Mouse (Mus musculus) MEL (cell line): Measurements from ENCODE around the gene Arhgap9. TPM values are rescaled to one million over a fixed set of nuclear protein-coding genes. Genes with fewer than 3 reads are reported as not detected.

Experiments
- DNase-seq: peaks from one replicate; pipeline ENCODE4 v3.0.0; 2011; ENCODE audit warnings: low read depth, low spot score
- H3K27ac ChIP-seq: 2 replicates; pipeline ENCODE4 v1.5.1; 2012; ENCODE audit warnings: low read depth, mild to moderate bottlenecking, control low read depth, low read length, moderate library complexity; ENCODE audit not compliant: control insufficient read depth
- H3K27me3 ChIP-seq, 2 experiments: fragments of 150-350 bp in 1 of 2; sonication (generic) in 1 of 2; 2 replicates each; pipeline ENCODE4 v1.6.1; 2012; ENCODE audit warnings: low read length in 2 of 2, mild to moderate bottlenecking in 2 of 2, improper control_type of control experiment in 1 of 2, moderate library complexity in 1 of 2; ENCODE audit not compliant: insufficient read depth in 2 of 2, control insufficient read depth in 1 of 2
- H3K36me3 ChIP-seq, 2 experiments: 2 replicates each; pipeline ENCODE4 v1.6.1; 2012 to 2014; ENCODE audit warnings: low read length in 2 of 2, improper control_type of control experiment in 1 of 2, inconsistent platforms in 1 of 2, mild to moderate bottlenecking in 1 of 2; ENCODE audit not compliant: insufficient read depth in 2 of 2, control insufficient read depth in 1 of 2
- H3K4me1 ChIP-seq, 2 experiments: fragments of 150-350 bp in 1 of 2; sonication (generic) in 1 of 2; 2 replicates each; pipeline ENCODE4 v1.6.1; 2012; ENCODE audit warnings: low read length in 2 of 2, improper control_type of control experiment in 1 of 2, mild to moderate bottlenecking in 1 of 2; ENCODE audit not compliant: insufficient read depth in 2 of 2, control insufficient read depth in 1 of 2
- H3K4me3 ChIP-seq, 2 experiments: fragments of 150-350 bp in 1 of 2; sonication (generic) in 1 of 2; 2 replicates each; pipeline ENCODE4 v1.5.1; 2012; ENCODE audit warnings: low read depth in 2 of 2, low read length in 2 of 2, mild to moderate bottlenecking in 2 of 2, moderate library complexity in 2 of 2, control low read depth in 1 of 2, improper control_type of control experiment in 1 of 2; ENCODE audit not compliant: control insufficient read depth in 1 of 2, insufficient read depth in 1 of 2
- H3K79me2 ChIP-seq: 2 replicates; pipeline ENCODE4 v1.6.1; 2012; ENCODE audit warnings: mild to moderate bottlenecking, low read length, moderate library complexity; ENCODE audit not compliant: control insufficient read depth, poor library complexity, insufficient read depth
- H3K9ac ChIP-seq: 2 replicates; pipeline ENCODE4 v1.6.1; 2012; ENCODE audit warnings: low read depth, mild to moderate bottlenecking, control low read depth, low read length, moderate library complexity; ENCODE audit not compliant: control insufficient read depth, poor library complexity, severe bottlenecking
- H3K9me3 ChIP-seq: fragments of 150-350 bp; sonication (generic); replicated peaks from 2 replicates; pipeline ENCODE4 v1.6.1; 2012; ENCODE audit warnings: mild to moderate bottlenecking, low read length, improper control_type of control experiment, moderate library complexity; ENCODE audit not compliant: insufficient read depth
- CHD1 ChIP-seq: IDR thresholded peaks from 2 replicates; pipeline ENCODE4 v1.6.1; 2012; ENCODE audit warnings: low read depth, mild to moderate bottlenecking, inconsistent platforms, low read length, improper control_type of control experiment
- CTCF ChIP-seq, 3 experiments: IDR thresholded peaks in 2 of 3; conservative IDR thresholded peaks in 1 of 3; 2 replicates each; pipeline ENCODE4 v1.5.1; 2011 to 2012; ENCODE audit warnings: low read length in 3 of 3, low read depth in 2 of 3, mild to moderate bottlenecking in 2 of 3, improper control_type of control experiment in 1 of 3, inconsistent platforms in 1 of 3, mixed read lengths in 1 of 3, moderate library complexity in 1 of 3; ENCODE audit not compliant: control insufficient read depth in 1 of 3, insufficient read depth in 1 of 3, poor library complexity in 1 of 3, severe bottlenecking in 1 of 3
- ETS1 ChIP-seq: IDR thresholded peaks from 2 replicates; pipeline ENCODE4 v1.6.1; 2012; ENCODE audit warnings: low read depth, mild to moderate bottlenecking, inconsistent platforms, low read length, improper control_type of control experiment, moderate library complexity
- GABPA ChIP-seq: IDR thresholded peaks from 2 replicates; pipeline ENCODE4 v1.6.1; 2012; ENCODE audit warnings: low read depth, mild to moderate bottlenecking, inconsistent platforms, low read length, improper control_type of control experiment, moderate library complexity
- GATA1 ChIP-seq: IDR thresholded peaks from 2 replicates; pipeline ENCODE4 v1.6.1; 2011; ENCODE audit warnings: low read depth, low read length, improper control_type of control experiment
- HCFC1 ChIP-seq: IDR thresholded peaks from 2 replicates; pipeline ENCODE4 v1.6.1; 2012; ENCODE audit warnings: low read depth, mild to moderate bottlenecking, inconsistent platforms, low read length, improper control_type of control experiment, moderate library complexity
- JUND ChIP-seq: IDR thresholded peaks from 2 replicates; pipeline ENCODE4 v1.6.1; 2011; ENCODE audit warnings: low read depth, mild to moderate bottlenecking, improper control_type of control experiment, low read length
- MAZ ChIP-seq: IDR thresholded peaks from 2 replicates; pipeline ENCODE4 v1.6.1; 2012; ENCODE audit warnings: low read depth, mild to moderate bottlenecking, inconsistent platforms, low read length, improper control_type of control experiment
- MXI1 ChIP-seq: IDR thresholded peaks from 2 replicates; pipeline ENCODE4 v1.6.1; 2011; ENCODE audit warnings: mild to moderate bottlenecking, low read depth, low read length, improper control_type of control experiment
- MYC ChIP-seq: IDR thresholded peaks from 2 replicates; pipeline ENCODE4 v1.6.1; 2011; ENCODE audit warnings: low read depth, mild to moderate bottlenecking, low read length, improper control_type of control experiment, moderate library complexity
- NRF1 ChIP-seq: IDR thresholded peaks from 2 replicates; pipeline ENCODE4 v1.6.1; 2014; ENCODE audit warnings: low read depth, mild to moderate bottlenecking, inconsistent platforms, low read length, improper control_type of control experiment, moderate library complexity; ENCODE audit not compliant: poor library complexity, insufficient read depth, severe bottlenecking
- POLR2AphosphoS2 ChIP-seq: IDR thresholded peaks from 2 replicates; pipeline ENCODE4 v1.6.1; 2011; ENCODE audit warnings: low read length, improper control_type of control experiment
- SIN3A ChIP-seq: IDR thresholded peaks from 2 replicates; pipeline ENCODE4 v1.6.1; 2012; ENCODE audit warnings: low read length, improper control_type of control experiment, inconsistent platforms
- SMC3 ChIP-seq: IDR thresholded peaks from 2 replicates; pipeline ENCODE4 v1.6.1; 2011; ENCODE audit warnings: low read depth, low read length, improper control_type of control experiment
- TAL1 ChIP-seq: IDR thresholded peaks from 2 replicates; pipeline ENCODE4 v1.6.1; 2012; ENCODE audit warnings: mild to moderate bottlenecking, inconsistent platforms, low read length, moderate library complexity, mixed read lengths
- TBP ChIP-seq: IDR thresholded peaks from 2 replicates; pipeline ENCODE4 v1.8.0; 2011; ENCODE audit warnings: low read depth, low read length, improper control_type of control experiment
- USF1 ChIP-seq: IDR thresholded peaks from 2 replicates; pipeline ENCODE4 v1.6.1; 2014; ENCODE audit warnings: low read depth, mild to moderate bottlenecking, inconsistent platforms, low read length, improper control_type of control experiment, moderate library complexity
- USF2 ChIP-seq, 2 experiments: IDR thresholded peaks; 2 replicates each; pipeline ENCODE4 v1.6.1; 2011 to 2012; ENCODE audit warnings: improper control_type of control experiment in 2 of 2, low read length in 2 of 2, borderline replicate concordance in 1 of 2, inconsistent platforms in 1 of 2, low read depth in 1 of 2, mild to moderate bottlenecking in 1 of 2; ENCODE audit not compliant: insufficient read depth in 1 of 2
- ZC3H11A ChIP-seq: IDR thresholded peaks from 2 replicates; pipeline ENCODE4 v1.6.1; 2012; ENCODE audit warnings: low read depth, mild to moderate bottlenecking, inconsistent platforms, low read length, improper control_type of control experiment
- ZMIZ1 ChIP-seq: IDR thresholded peaks from 2 replicates; pipeline ENCODE4 v1.6.1; 2012; ENCODE audit warnings: low read depth, mild to moderate bottlenecking, inconsistent platforms, low read length, improper control_type of control experiment, moderate library complexity
- polyA plus RNA-seq, 2 experiments: library from polyadenylated mRNA; stranded (reverse) in 1 of 2; unstranded in 1 of 2; fragments of >175 nt in 1 of 2; fragments of >200 nt in 1 of 2; gene quantifications; 2 replicates each; pipeline versions ENCODE4 v1.2.1 to v1.2.4; 2012; ENCODE audit warnings: low replicate concordance in 2 of 2, low read depth in 1 of 2; ENCODE audit not compliant: insufficient read length in 2 of 2, insufficient read depth in 1 of 2, missing spikeins in 1 of 2
- total RNA-seq: library from RNA; depleted of rRNA; stranded (reverse); fragments of 300-350 nt; gene quantifications from 2 replicates; pipeline ENCODE4 v1.2.3, GENCODE M21; 2012

Gene Arhgap9
- total and polyA plus RNA-seq, 3 experiments: 24.4 to 41.1 TPM; not detected in 1

DNA sequence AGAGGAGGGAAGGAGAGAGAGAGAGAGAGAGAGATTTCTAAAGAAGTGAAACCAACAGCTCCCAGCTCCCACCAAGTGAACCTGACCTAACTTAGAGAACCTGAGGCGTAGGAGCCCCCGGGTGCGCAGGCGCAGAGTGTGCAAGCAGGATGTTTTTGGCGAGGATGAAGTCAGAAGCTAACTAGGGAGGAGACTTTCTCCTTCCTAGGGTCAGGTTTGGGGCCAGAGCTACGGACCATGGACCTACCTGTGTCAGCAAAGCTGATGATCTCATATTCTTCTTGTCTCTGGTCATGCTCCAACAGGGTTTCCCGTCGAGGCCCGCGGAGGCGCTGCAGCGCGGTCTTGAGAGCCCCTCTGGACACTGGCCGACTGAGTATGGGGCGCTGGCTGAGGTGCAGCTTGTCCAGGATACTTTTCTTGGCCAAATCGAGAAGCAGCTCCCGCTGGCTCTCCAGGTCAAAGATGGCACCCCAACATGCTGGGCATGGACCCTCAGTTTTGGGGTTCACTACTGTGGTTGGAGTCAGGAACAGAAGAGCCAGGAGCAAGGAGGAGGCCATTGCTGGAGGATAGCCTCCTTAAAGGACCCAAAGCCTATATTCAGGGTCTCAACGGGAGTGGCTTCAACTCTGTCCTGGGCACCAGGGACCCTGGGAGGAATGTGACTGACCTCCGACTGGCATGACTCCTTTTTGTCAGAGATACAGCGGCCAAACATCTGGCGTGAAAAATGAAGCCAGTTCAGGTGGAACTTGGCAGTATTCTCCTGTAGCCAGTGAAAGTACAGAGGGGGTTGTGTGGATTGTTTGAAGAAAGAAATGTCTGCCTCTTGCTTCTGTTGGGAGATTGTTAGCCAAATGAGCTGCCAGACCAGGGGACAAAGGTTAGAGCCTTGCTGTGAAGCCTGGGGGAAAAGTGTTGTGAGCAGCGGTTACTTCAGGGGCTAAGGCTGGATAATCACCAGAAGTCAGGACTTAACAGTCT, 48.4 kb downstream of the Arhgap9 start, which contains the start of gene Inhbc:
Gene Inhbc, minus strand, starts transcription at position 598 of the 987 bp plus-strand sequence.
- H3K9me3 ChIP-seq: no peaks in the 10 kb centered on the region
- no peaks in the 10 kb centered on the region for H3K4me1 ChIP-seq
- no peak within 1 kb of the TSS for H3K4me3 ChIP-seq
- H3K27me3 ChIP-seq: no peaks in the 10 kb centered on the region
- no peak within 1 kb of the TSS for H3K27ac ChIP-seq
- no peaks in the 10 kb centered on the region; a peak in 1 of 4 replicates for H3K36me3 ChIP-seq
- TF ChIP-seq TBP (no peak), SIN3A (no peak), ZC3H11A (no peak), POLR2AphosphoS2 (no peak), CTCF (IDR thresholded peaks at IDR 0.05 in 2 of 3, conservative IDR thresholded peaks at IDR 0.05 in 1 of 3; ENCODE audit: control insufficient read depth in 1 of 3, insufficient read depth in 1 of 3, low read depth in 2 of 3, low read length in 3 of 3, poor library complexity in 1 of 3, severe bottlenecking in 1 of 3) (no peak), MAZ (no peak), GABPA (no peak), HCFC1 (no peak), ETS1 (no peak), NRF1 (no peak), USF2 (IDR thresholded peaks at IDR 0.05; ENCODE audit: borderline replicate concordance in 1 of 2, insufficient read depth in 1 of 2, low read depth in 1 of 2, low read length in 2 of 2) (no peak), MXI1 (no peak), CHD1 (no peak), USF1 (no peak), GATA1 (no peak), ZMIZ1 (no peak), JUND (no peak), MYC (no peak), SMC3 (no peak), TAL1 (no peak)
- no peaks in the 10 kb centered on the region for H3K79me2 ChIP-seq
- no peak within 1 kb of the TSS for H3K9ac ChIP-seq
- no peak for DNase-seq
